13 mouse cellular contexts compared by ENCODE assay signal in the genomic region with DNA sequence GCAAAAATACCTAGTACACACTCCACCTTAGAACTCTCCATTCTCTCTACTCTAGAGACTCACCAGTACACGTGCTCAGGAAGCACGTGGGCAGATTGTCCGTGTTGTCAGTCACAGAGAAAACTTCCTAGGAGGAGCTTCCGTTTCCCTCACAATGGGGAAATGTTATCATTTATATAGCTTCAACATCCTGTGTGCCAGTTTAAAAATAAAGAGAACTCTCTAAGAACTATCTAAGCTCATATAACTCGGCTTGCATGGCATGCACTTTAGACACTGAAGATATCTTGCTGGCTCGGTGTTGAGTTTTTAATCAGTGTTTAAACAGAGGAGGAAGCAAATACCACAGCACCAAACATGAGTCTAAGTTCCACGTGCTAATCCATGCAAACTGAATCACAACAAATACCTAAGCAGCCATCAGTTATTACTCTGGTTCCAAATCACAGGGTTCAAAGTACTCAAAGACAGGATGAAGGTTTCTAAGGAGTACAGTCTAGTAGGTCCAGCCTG.
DNase-seq lines count a peak whose midpoint lies in the region; ATAC-seq and TF ChIP-seq lines count a peak whose summit lies in the region.
"Had no signal": no experiment of that assay in that cellular context is flagged by ENCODE, and none has a peak within 500 bp of the region (broad histone marks: within the 10 kb centered on the region; RNA-seq: fewer than 3 reads in every experiment).

No protein-coding gene starts in this region.

- intact Hi-C loops in left cerebral cortex, adult 2 months (cut with DNase I): no loop called here

- 40% methylated on average over 7 of the region's 7 CpGs for WGBS in stomach, postnatal 0 days

- 0 out of 2 replicates have a peak overlapping the region, but pooled peaks have one; percentile 13 for H3K9ac ChIP-seq in stomach, postnatal 0 days (ENCODE audit: low read length)
- H3K9ac ChIP-seq: hindbrain, embryonic 13.5 days had no signal

- no peak for TF ChIP-seq CTCF in left cerebral cortex, adult 2 months (IDR thresholded peaks at IDR 0.05)
- TF ChIP-seq CTCF in stomach, postnatal 0 days (IDR thresholded peaks at IDR 0.05; ENCODE audit: low read depth): no peak

- H3K4me1 ChIP-seq in stomach, postnatal 0 days (replicated peaks; ENCODE audit: control insufficient read depth, insufficient read depth): peaks cover 8% of the 10 kb centered on the region; the same call in 1 of the 2 replicates

- H3K27me3 ChIP-seq in stomach, postnatal 0 days (ENCODE audit: control insufficient read depth, insufficient read depth, low read length): no peaks in the 10 kb centered on the region
- H3K27me3 ChIP-seq: hindbrain, embryonic 13.5 days had no signal

- peak overlapping the region; percentile 42 for H3K27ac ChIP-seq in left cerebral cortex, adult 2 months
- no peak overlapping the region for H3K27ac ChIP-seq in stomach, postnatal 0 days (replicated peaks)
- H3K27ac ChIP-seq: hindbrain, embryonic 13.5 days; midbrain, embryonic 10.5 days had no signal

- no peak overlapping the region for H3K4me3 ChIP-seq in left cerebral cortex, adult 2 months
- H3K4me3 ChIP-seq in stomach, postnatal 0 days (ENCODE audit: low read depth, low read length): no peak overlapping the region
- H3K4me3 ChIP-seq: erythroblast, embryonic 14.5 days; hindbrain, embryonic 13.5 days; midbrain, embryonic 10.5 days had no signal

- H3K9me3 ChIP-seq in stomach, postnatal 0 days (ENCODE audit: control insufficient read depth, low read length): no peaks in the 10 kb centered on the region
- H3K9me3 ChIP-seq: hindbrain, embryonic 13.5 days; midbrain, embryonic 10.5 days had no signal

- no peak for TF ChIP-seq EP300 in stomach, postnatal 0 days (optimal IDR thresholded peaks at IDR 0.05)

- H3K4me2 ChIP-seq in stomach, postnatal 0 days (replicated peaks; ENCODE audit: low read depth): no peak overlapping the region
- H3K4me2 ChIP-seq: hindbrain, embryonic 13.5 days had no signal

- ATAC-seq in stomach, postnatal 0 days (ENCODE audit: low FRiP score, low TSS enrichment): peak; percentile 27; the same call in 1 of the 2 replicates
- no peak for ATAC-seq in megakaryocyte, adult 5-6 weeks (ENCODE audit: poor library complexity, severe bottlenecking)

- no peaks in the 10 kb centered on the region for H3K36me3 ChIP-seq in stomach, postnatal 0 days (ENCODE audit: control insufficient read depth, insufficient read depth, low read length)
- H3K36me3 ChIP-seq: hindbrain, embryonic 13.5 days; midbrain, embryonic 10.5 days had no signal

- peak; percentile 96 for DNase-seq in heart, adult 11 months
- no peak for DNase-seq in heart, postnatal 4 days
- DNase-seq in left cerebral cortex, adult 2 months (ENCODE audit: extremely low spot score in 1 of 2, low spot score in 2 of 2): no peak
- DNase-seq in left cerebral cortex, adult 11 months (ENCODE audit: low spot score): no peak
- peak; percentile 38 to 48 for DNase-seq in kidney, postnatal 36 days
- DNase-seq in stomach, postnatal 0 days (ENCODE audit: low spot score): no peak
- no peak for DNase-seq in spleen, postnatal 36 days (ENCODE audit: low spot score in 2 of 2)
- DNase-seq: adrenal gland, adult 2 months; cerebellum, postnatal 36 days had no signal

Comparison
In these comparisons a context has a peak if more than half of its experiments do, and no peak if none do; other contexts are left out.
1. DNase-seq: peak in heart, adult 11 months (single experiment) and kidney, postnatal 36 days (2 of 2); none in heart, postnatal 4 days (single experiment), left cerebral cortex, adult 2 months (0 of 2), left cerebral cortex, adult 11 months (single experiment), stomach, postnatal 0 days (single experiment) and spleen, postnatal 36 days (0 of 2).